Mouse (Mus musculus) forebrain, embryonic 16.5 days (tissue): ENCODE results near the gene Slc25a29. TPM values are rescaled to one million over a fixed set of nuclear protein-coding genes. Genes with fewer than 3 reads are reported as not detected.

ENCODE experiments used
- ATAC-seq: fragments of 200-750 bp; cut with Nextera tagmentation; 2 replicates; pipeline ENCODE4 v1.8.0; 2017; ENCODE audit warnings: mild to moderate bottlenecking, moderate library complexity
- H3K27ac ChIP-seq: fragments of 300-500 bp; sonication (generic); 2 replicates; pipeline ENCODE4 v1.5.1; 2014; ENCODE audit warnings: low read length, control low read depth
- H3K27me3 ChIP-seq: fragments of 300-500 bp; sonication (generic); replicated peaks from 2 replicates; pipeline ENCODE4 v1.6.1; 2014; ENCODE audit warnings: low read length; ENCODE audit not compliant: control insufficient read depth, insufficient read depth
- H3K36me3 ChIP-seq: fragments of 300-500 bp; sonication (generic); 2 replicates; pipeline ENCODE4 v1.6.1; 2014; ENCODE audit not compliant: control insufficient read depth, insufficient read depth
- H3K4me1 ChIP-seq: fragments of 300-500 bp; sonication (generic); replicated peaks from 2 replicates; pipeline ENCODE4 v1.6.1; 2014; ENCODE audit warnings: low read length; ENCODE audit not compliant: control insufficient read depth, insufficient read depth
- H3K4me2 ChIP-seq: fragments of 300-500 bp; sonication (generic); 2 replicates; pipeline ENCODE4 v1.6.1; 2014; ENCODE audit warnings: mild to moderate bottlenecking, low read length, control low read depth
- H3K4me3 ChIP-seq: fragments of 300-500 bp; sonication (generic); replicated peaks from 2 replicates; pipeline ENCODE4 v1.5.1; 2014; ENCODE audit warnings: mild to moderate bottlenecking, low read length, control low read depth
- H3K9ac ChIP-seq: fragments of 300-500 bp; sonication (generic); replicated peaks from 2 replicates; pipeline ENCODE4 v1.6.1; 2014; ENCODE audit warnings: low read depth, low read length, control low read depth
- H3K9me3 ChIP-seq: fragments of 300-500 bp; sonication (generic); 2 replicates; pipeline ENCODE4 v1.6.1; 2016; ENCODE audit warnings: low read length; ENCODE audit not compliant: control insufficient read depth
- WGBS: fragments of 180-500 bp; shearing (Covaris S2); extraction: QIAGEN DNeasy Blood & Tissue Kit; methylation state at CpG from one replicate; pipeline ENCODE4 v1.1.7; 2014; 5-methylcytosine and 5-hydroxymethylcytosine counted together
- polyA plus RNA-seq: library from polyadenylated mRNA; unstranded; fragments of >200 nt; fragmentation: Nextera tagmentation; extraction: Ambion mirVana; gene quantifications from 2 replicates; pipeline ENCODE4 v1.2.1, GENCODE M21; 2015

Slc25a29 gene
- polyA plus RNA-seq, 1 experiment from 2014 or later, result 27.6 TPM

DNA sequence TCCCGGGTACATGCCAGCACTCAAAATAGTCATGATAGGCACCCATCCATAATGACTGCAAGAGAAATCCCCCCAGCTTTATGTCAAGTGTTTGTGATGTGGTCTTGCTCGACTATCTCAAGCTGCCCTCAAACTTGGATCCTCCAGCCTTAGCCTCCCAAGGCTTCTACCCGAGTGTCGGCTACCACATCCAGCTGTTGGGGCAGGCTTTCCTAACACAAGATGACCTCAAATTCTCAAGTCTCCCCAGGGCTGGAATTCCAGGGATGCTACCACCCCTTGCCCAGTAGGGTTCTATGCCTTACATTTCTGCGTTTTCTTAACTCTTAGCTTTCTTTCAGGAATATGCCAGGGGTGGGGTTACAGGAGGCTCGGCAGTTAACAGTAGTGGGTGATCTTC is 5.3 kb downstream of the Slc25a29 start:
- Histone ChIP-seq H3K9ac (no peak overlapping the region), H3K4me2 (no peak overlapping the region), H3K4me1 (peaks cover 20% of the 10 kb centered on the region), H3K27me3 (no peaks in the 10 kb centered on the region), H3K36me3 (no peaks in the 10 kb centered on the region; the same call in 1 of the 2 replicates), H3K27ac (no peak overlapping the region), H3K4me3 (no peak overlapping the region), H3K9me3 (no peaks in the 10 kb centered on the region)
- WGBS, result 87% methylated on average over 6 of the region's 6 CpGs
- ATAC-seq, result no peak

DNA sequence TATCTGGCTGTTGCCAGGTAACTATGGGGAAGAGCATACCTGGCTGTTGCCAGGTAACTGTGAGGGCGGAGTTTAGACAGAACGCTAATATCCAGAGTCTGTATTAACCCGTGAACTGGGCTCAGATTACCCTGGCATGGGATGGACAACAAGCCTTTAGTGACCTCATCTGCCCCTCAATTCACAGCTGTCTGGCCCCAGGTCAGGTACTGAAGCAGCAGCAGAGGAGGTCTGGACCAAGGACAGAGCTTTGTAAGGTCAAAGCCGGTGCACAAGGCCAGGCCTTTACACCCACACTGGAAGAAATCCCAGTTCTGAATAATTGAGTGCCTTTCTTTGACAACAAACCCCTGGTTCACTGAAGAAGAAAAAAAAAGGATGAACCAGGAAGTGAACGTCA is 6.0 kb downstream of the Slc25a29 start:
- Histone ChIP-seq H3K36me3 (no peaks in the 10 kb centered on the region; the same call in 1 of the 2 replicates), H3K4me2 (no peak overlapping the region), H3K27ac (no peak overlapping the region), H3K4me3 (no peak overlapping the region), H3K9ac (no peak overlapping the region), H3K9me3 (no peaks in the 10 kb centered on the region), H3K4me1 (peaks cover 14% of the 10 kb centered on the region), H3K27me3 (no peaks in the 10 kb centered on the region)
- WGBS, result 82% methylated on average over 5 of the region's 5 CpGs
- ATAC-seq, result no peak

DNA sequence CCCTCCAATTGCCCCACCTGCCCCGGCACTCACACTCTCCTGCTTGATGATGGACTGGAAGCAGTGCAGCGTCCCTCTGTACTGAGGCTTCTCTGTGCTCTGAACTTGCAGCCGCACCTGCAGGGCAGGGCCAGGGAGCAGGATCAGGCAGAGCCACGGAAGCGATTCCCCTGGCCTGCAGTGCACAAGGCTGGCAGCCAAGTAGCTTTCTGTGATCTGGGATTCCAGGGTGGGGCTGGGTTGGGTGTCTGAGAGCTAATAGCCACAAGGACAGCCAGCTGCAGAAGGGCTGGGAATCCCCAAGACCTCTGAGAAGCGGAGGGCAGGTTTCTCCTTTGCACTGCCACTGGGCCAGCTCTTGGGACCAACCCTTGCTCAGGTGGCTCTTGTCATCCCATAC is 8.0 kb downstream of the Slc25a29 start:
- H3K4me1 ChIP-seq, result peaks cover 3% of the 10 kb centered on the region
- H3K36me3 ChIP-seq, result no peaks in the 10 kb centered on the region; the same call in 1 of the 2 replicates
- no peak overlapping the region for H3K9ac ChIP-seq
- no peaks in the 10 kb centered on the region for H3K9me3 ChIP-seq
- no peak overlapping the region for H3K4me2 ChIP-seq
- 96% methylated on average over 6 of the region's 6 CpGs for WGBS
- H3K27me3 ChIP-seq, result no peaks in the 10 kb centered on the region
- H3K4me3 ChIP-seq, result no peak overlapping the region
- H3K27ac ChIP-seq, result no peak overlapping the region
- no peak for ATAC-seq

DNA sequence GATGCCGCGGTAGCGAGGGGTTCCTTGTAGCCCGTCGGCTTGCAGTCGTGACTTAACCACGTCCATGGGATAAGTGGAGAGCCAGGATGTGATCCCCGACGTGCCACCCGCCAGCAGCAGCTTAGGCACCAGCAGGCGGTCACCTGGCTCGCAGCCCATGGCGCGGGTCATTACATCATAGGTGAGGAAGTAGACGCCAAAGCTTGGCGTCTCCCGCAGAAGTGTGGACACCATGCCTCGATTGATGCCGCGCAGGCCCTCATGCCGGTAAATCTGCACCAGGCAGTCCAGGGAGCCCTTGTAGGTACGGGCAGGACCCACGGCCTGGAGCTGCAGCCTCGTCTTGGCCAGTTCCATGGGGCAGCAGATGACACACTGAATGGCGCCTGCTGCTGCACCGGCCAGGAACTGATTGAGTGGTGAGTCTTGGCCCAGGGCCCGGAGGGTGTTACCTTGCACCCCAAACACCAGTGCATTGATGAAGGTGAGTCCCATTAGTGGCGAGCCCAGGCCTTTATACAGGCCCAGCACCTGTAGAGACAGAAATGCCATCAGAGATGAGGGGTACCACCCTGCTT is 8.6 kb downstream of the Slc25a29 start:
- no peak overlapping the region for H3K9ac ChIP-seq
- H3K27ac ChIP-seq, result no peak overlapping the region
- H3K9me3 ChIP-seq, result no peaks in the 10 kb centered on the region
- H3K4me1 ChIP-seq, result peaks cover 3% of the 10 kb centered on the region
- H3K36me3 ChIP-seq, result no peaks in the 10 kb centered on the region; the same call in 1 of the 2 replicates
- H3K4me2 ChIP-seq, result no peak overlapping the region
- H3K4me3 ChIP-seq, result no peak overlapping the region
- H3K27me3 ChIP-seq, result no peaks in the 10 kb centered on the region
- no peak for ATAC-seq
- WGBS, result 92% methylated on average over 28 of the region's 28 CpGs

DNA sequence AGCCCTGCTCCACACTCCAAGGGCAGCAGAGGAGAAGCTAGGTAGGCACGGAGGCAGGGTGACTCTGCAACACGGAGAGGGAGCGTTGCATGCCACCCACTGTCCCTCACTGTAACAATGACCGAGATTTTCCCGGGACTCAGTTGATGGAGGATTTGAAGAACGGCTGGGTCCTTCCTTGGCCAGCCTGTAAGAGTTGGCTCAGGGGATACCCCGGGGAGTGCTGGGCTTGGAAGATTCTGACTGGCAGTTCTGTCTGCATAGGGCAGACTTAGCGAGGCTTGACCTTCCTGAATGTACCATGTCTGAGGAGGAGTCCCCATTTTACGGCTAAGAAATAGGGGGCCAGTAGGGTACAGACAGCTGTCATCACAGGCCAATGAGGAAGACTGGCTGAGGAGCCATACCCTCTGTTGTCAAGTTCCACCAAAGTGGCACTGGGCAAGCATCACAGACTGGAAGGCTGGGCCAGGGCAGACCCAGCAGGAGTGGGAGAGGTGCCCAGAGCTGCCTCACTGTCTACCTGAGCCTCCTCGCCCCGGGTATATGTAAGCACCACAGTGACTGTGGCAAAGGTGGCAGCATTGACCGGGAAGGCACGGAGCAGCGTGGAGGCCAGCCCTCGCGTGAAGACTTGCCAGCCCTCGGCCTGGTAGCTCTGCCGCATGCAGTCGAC is 9.3 kb downstream of the Slc25a29 start:
- no peak overlapping the region for H3K4me3 ChIP-seq
- no peak overlapping the region for H3K27ac ChIP-seq
- no peaks in the 10 kb centered on the region; the same call in 1 of the 2 replicates for H3K4me1 ChIP-seq
- H3K27me3 ChIP-seq, result no peaks in the 10 kb centered on the region
- no peak for ATAC-seq
- no peaks in the 10 kb centered on the region; the same call in 1 of the 2 replicates for H3K36me3 ChIP-seq
- H3K9me3 ChIP-seq, result no peaks in the 10 kb centered on the region
- H3K9ac ChIP-seq, result no peak overlapping the region
- WGBS, result 94% methylated on average over 19 of the region's 19 CpGs
- no peak overlapping the region for H3K4me2 ChIP-seq

DNA sequence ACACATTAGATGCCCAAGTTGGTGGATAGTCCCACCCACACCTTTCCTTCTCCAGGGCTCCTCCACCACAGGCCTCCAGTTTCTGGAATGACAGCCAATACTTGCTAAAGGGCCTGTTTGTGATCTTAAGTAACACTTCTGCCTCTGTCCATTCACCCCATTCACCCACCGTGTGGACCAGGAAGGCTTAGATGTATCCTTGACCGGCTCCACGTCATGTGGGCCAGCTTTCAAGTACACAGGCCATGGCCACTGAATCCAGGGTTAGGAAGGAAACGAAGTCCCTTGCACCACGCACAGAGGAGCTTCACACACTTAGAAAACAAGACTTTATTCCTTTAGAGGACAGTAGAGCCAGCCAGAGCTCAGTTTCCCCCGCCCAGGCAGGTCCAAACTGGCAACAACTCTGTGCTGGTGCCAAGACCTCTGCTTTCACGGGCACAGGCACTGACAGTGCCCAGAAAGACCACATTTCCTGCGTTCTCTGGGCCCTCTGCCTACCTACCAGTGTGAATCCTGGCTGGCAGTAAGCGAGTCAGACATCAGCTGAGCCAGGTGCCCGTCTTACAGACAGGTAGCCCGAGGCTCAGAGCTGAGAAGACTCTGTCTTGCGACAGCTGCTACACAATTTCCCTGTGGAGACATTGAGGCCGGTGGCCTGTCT is 10.0 kb downstream of the Slc25a29 start:
- Histone ChIP-seq H3K4me1 (no peaks in the 10 kb centered on the region), H3K27me3 (no peaks in the 10 kb centered on the region), H3K27ac (no peak overlapping the region), H3K4me3 (no peak overlapping the region), H3K9me3 (no peaks in the 10 kb centered on the region), H3K4me2 (no peak overlapping the region), H3K36me3 (no peaks in the 10 kb centered on the region; the same call in 1 of the 2 replicates), H3K9ac (no peak overlapping the region)
- no peak for ATAC-seq
- 90% methylated on average over 13 of the region's 13 CpGs for WGBS

DNA sequence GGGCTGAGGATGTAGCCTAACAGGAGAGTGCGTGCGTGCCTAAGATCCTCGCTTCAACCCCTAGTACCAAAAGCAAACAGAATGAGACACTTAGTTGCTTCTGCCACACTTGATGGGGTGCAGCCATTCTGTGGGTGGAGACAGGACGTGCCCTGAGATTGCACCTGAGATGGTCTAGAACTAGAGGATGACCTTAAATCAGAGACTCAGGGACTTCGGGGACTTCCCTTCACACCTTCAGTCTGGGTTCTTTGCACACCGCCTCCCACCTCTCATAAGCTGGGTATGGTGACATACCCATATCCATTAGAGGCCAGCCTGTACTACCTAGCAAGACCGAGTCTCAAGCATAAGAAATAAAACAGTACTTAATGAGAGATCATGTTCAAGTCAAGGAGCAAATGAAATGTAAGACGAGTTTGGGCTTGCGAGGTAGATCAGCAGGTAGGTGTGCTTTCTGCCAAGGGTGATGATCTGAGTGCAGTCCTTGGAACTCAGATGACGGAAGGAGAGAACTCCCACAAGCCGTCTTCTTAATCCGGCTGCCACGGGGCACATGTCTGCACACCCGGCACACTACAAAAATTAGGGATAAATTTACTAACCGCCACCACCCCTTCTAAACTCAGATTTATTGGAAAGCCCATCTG is 11.3 kb downstream of the Slc25a29 start:
- Histone ChIP-seq H3K4me1 (no peaks in the 10 kb centered on the region), H3K4me3 (no peak overlapping the region), H3K27me3 (no peaks in the 10 kb centered on the region), H3K9ac (no peak overlapping the region), H3K27ac (no peak overlapping the region), H3K4me2 (no peak overlapping the region), H3K36me3 (no peaks in the 10 kb centered on the region; the same call in 1 of the 2 replicates), H3K9me3 (no peaks in the 10 kb centered on the region)
- 90% methylated on average over 15 of the region's 15 CpGs for WGBS
- no peak for ATAC-seq

DNA sequence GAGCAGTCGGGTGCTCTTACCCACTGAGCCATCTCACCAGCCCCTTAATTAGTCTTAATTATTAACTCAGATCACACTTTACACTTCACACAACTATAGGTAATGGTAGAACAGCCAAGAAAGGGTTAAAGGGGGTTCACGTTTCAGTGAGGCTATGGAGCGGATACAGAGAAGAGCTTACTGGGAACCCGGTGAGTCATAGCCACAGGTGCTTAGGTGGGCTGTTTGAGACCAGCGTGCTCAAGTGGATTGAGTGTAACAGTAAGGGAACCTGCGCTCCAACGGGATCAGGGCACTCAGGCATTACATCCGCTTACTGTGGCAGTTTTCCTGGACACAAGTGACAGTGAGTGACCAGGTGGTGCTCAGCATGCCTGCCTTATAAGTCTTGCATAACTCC is 12.6 kb downstream of the Slc25a29 start:
- no peaks in the 10 kb centered on the region for H3K27me3 ChIP-seq
- no peaks in the 10 kb centered on the region for H3K9me3 ChIP-seq
- 69% methylated on average over 8 of the region's 8 CpGs for WGBS
- no peak overlapping the region for H3K9ac ChIP-seq
- H3K27ac ChIP-seq, result no peak overlapping the region
- H3K4me1 ChIP-seq, result no peaks in the 10 kb centered on the region
- no peak for ATAC-seq
- H3K36me3 ChIP-seq, result no peaks in the 10 kb centered on the region; the same call in 1 of the 2 replicates
- H3K4me3 ChIP-seq, result no peak overlapping the region
- no peak overlapping the region for H3K4me2 ChIP-seq

DNA sequence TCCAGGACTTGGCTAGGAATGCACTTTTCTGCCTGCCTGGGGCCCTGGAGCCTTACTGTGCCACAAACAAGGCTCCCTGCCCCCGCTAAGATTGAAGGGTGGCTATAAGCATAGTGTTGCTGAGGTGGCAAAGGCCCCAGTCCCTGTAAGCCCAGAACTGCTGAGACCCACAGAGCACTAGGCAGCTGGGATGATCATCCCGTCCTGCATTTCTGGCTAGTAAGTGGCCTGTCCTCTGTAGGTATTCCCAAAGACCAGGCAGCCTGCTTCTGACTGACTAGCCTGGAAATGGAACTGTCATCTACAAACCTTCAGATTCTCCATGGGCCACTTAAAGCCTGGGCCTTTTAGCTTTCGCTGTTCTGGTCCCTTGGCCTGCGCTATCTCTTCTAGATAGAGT is 15.2 kb downstream of the Slc25a29 start:
- no peak for ATAC-seq
- H3K9me3 ChIP-seq, result no peaks in the 10 kb centered on the region
- no peaks in the 10 kb centered on the region for H3K36me3 ChIP-seq
- WGBS, result 93% methylated on average over 4 of the region's 4 CpGs
- H3K9ac ChIP-seq, result no peak overlapping the region
- H3K4me3 ChIP-seq, result no peak overlapping the region
- H3K4me1 ChIP-seq, result no peaks in the 10 kb centered on the region
- no peak overlapping the region for H3K27ac ChIP-seq
- no peak overlapping the region for H3K4me2 ChIP-seq
- no peaks in the 10 kb centered on the region for H3K27me3 ChIP-seq
